Mouse (Mus musculus) hindbrain, embryonic 14.5 days (tissue): ENCODE results near the gene Iqcd. TPM values are rescaled to one million over a fixed set of nuclear protein-coding genes. Genes with fewer than 3 reads are reported as not detected.

ENCODE experiments used
- ATAC-seq: fragments of 200-750 bp; cut with Nextera tagmentation; 2 replicates; pipeline ENCODE4 v1.8.0; 2017; ENCODE audit warnings: moderate number of reproducible peaks, mild to moderate bottlenecking, moderate TSS enrichment, moderate library complexity; ENCODE audit not compliant: low FRiP score
- DNase-seq: peaks from one replicate; pipeline ENCODE4 v3.0.0-alpha.2; 2015; ENCODE audit warnings: low spot score
- H3K27ac ChIP-seq: fragments of 300-500 bp; sonication (generic); 2 replicates; pipeline ENCODE4 v1.5.1; 2014; ENCODE audit warnings: mild to moderate bottlenecking, moderate library complexity
- H3K27me3 ChIP-seq: fragments of 300-500 bp; sonication (generic); 2 replicates; pipeline ENCODE4 v1.6.1; 2014; ENCODE audit warnings: mild to moderate bottlenecking, low read length, mixed read lengths; ENCODE audit not compliant: control insufficient read depth, insufficient read depth
- H3K36me3 ChIP-seq: fragments of 300-500 bp; sonication (generic); replicated peaks from 2 replicates; pipeline ENCODE4 v1.6.1; 2014; ENCODE audit not compliant: control insufficient read depth, insufficient read depth
- H3K4me1 ChIP-seq: fragments of 300-500 bp; sonication (generic); replicated peaks from 2 replicates; pipeline ENCODE4 v1.6.1; 2014; ENCODE audit warnings: antibody characterized with exemption, low read length, mixed read lengths; ENCODE audit not compliant: control insufficient read depth, insufficient read depth
- H3K4me2 ChIP-seq: fragments of 300-500 bp; sonication (generic); replicated peaks from 2 replicates; pipeline ENCODE4 v1.6.1; 2014; ENCODE audit warnings: mild to moderate bottlenecking, moderate library complexity
- H3K4me3 ChIP-seq: fragments of 300-500 bp; sonication (generic); replicated peaks from 2 replicates; pipeline ENCODE4 v1.5.1; 2014; ENCODE audit warnings: mild to moderate bottlenecking, low read length
- H3K9ac ChIP-seq: fragments of 300-500 bp; sonication (generic); 2 replicates; pipeline ENCODE4 v1.6.1; 2014
- H3K9me3 ChIP-seq: fragments of 300-500 bp; sonication (generic); 2 replicates; pipeline ENCODE4 v1.6.1; 2016; ENCODE audit warnings: low read length; ENCODE audit not compliant: control insufficient read depth
- WGBS: fragments of 180-500 bp; shearing (Covaris S2); extraction: QIAGEN DNeasy Blood & Tissue Kit; methylation state at CpG from one replicate; pipeline ENCODE4 v1.1.7; 2014; 5-methylcytosine and 5-hydroxymethylcytosine counted together
- polyA plus RNA-seq: library from polyadenylated mRNA; unstranded; fragments of >200 nt; fragmentation: Nextera tagmentation; extraction: Ambion mirVana; gene quantifications from 2 replicates; pipeline ENCODE4 v1.2.1, GENCODE M21; 2014

The Iqcd gene
- polyA plus RNA-seq, 1 experiment from 2014 or later: 1.9 TPM

- no peak for DNase-seq
- H3K36me3 ChIP-seq: no peaks in the 10 kb centered on the region
These were observed 55.4 kb downstream of the Iqcd start for GRCm38 (mm10) chr5:120644227-120644626.

GRCm38 (mm10) chr5:120645851-120646250, 57.0 kb downstream of the Iqcd start:
- DNase-seq (no peak), ATAC-seq (no peak)
- no peak overlapping the region for H3K4me3 ChIP-seq
- no peaks in the 10 kb centered on the region for H3K9me3 ChIP-seq
- no peak overlapping the region for H3K9ac ChIP-seq
- WGBS: 58% methylated on average over 6 of the region's 6 CpGs
- no peak overlapping the region for H3K4me2 ChIP-seq
- H3K27ac ChIP-seq: no peak overlapping the region
- H3K27me3 ChIP-seq: peaks cover 44% of the 10 kb centered on the region
- no peaks in the 10 kb centered on the region for H3K36me3 ChIP-seq
- H3K4me1 ChIP-seq: 0 out of 2 replicates have a peak, but pooled peaks cover 4% of the 10 kb centered on the region

More at GRCm38 (mm10) chr5:120644227-120644626, 55.4 kb downstream of the Iqcd start:
- ATAC-seq: no peak
- Histone ChIP-seq H3K9me3 (no peaks in the 10 kb centered on the region), H3K27ac (no peak overlapping the region), H3K27me3 (peaks cover 28% of the 10 kb centered on the region), H3K4me1 (0 out of 2 replicates have a peak, but pooled peaks cover 4% of the 10 kb centered on the region), H3K4me2 (no peak overlapping the region), H3K4me3 (no peak overlapping the region), H3K9ac (no peak overlapping the region)
- WGBS: 85% methylated on average over 3 of the region's 3 CpGs

GRCm38 (mm10) chr5:120647361-120647760, 58.5 kb downstream of the Iqcd start:
- no peaks in the 10 kb centered on the region for H3K36me3 ChIP-seq
- DNase-seq (no peak), ATAC-seq (no peak)
- peaks cover 49% of the 10 kb centered on the region for H3K27me3 ChIP-seq
- no peak overlapping the region for H3K4me3 ChIP-seq
- WGBS: 78% methylated on average over 4 of the region's 4 CpGs
- H3K4me2 ChIP-seq: no peak overlapping the region
- no peaks in the 10 kb centered on the region for H3K9me3 ChIP-seq
- H3K9ac ChIP-seq: no peak overlapping the region
- H3K4me1 ChIP-seq: 0 out of 2 replicates have a peak, but pooled peaks cover 4% of the 10 kb centered on the region
- no peak overlapping the region for H3K27ac ChIP-seq

GRCm38 (mm10) chr5:120647814-120648491, 59.1 kb downstream of the Iqcd start:
- Histone ChIP-seq H3K4me1 (0 out of 2 replicates have a peak, but pooled peaks cover 4% of the 10 kb centered on the region), H3K9me3 (no peaks in the 10 kb centered on the region), H3K27ac (no peak overlapping the region), H3K36me3 (no peaks in the 10 kb centered on the region), H3K4me2 (no peak overlapping the region), H3K27me3 (peaks cover 49% of the 10 kb centered on the region), H3K9ac (no peak overlapping the region), H3K4me3 (no peak overlapping the region)
- WGBS: 47% methylated on average over 12 of the region's 12 CpGs
- DNase-seq (no peak), ATAC-seq (no peak)

- Histone ChIP-seq H3K36me3 (no peaks in the 10 kb centered on the region), H3K27ac (no peak within 1 kb of the TSS), H3K9ac (no peak within 1 kb of the TSS), H3K27me3 (peaks cover 49% of the 10 kb centered on the region), H3K4me3 (peak within 1 kb of the TSS; percentile 19), H3K4me2 (peak within 1 kb of the TSS; percentile 35), H3K4me1 (0 out of 2 replicates have a peak, but pooled peaks cover 4% of the 10 kb centered on the region), H3K9me3 (no peaks in the 10 kb centered on the region)
- ATAC-seq (no peak), DNase-seq (no peak)
- 1% methylated on average over 52 of the region's 53 CpGs for WGBS
These were observed 60.0 kb downstream of the Iqcd start, which contains the start of gene Rasal1 for GRCm38 (mm10) chr5:120648569-120649373. Gene Rasal1, plus strand, starts transcription at chr5:120648812.

- Histone ChIP-seq H3K9ac (no peak overlapping the region), H3K4me1 (0 out of 2 replicates have a peak, but pooled peaks cover 4% of the 10 kb centered on the region), H3K4me2 (peak overlapping the region; percentile 35), H3K36me3 (no peaks in the 10 kb centered on the region), H3K27ac (no peak overlapping the region), H3K27me3 (peaks cover 46% of the 10 kb centered on the region), H3K9me3 (no peaks in the 10 kb centered on the region), H3K4me3 (peak overlapping the region; percentile 19; the same call in 1 of the 2 replicates)
- ATAC-seq (no peak), DNase-seq (no peak)
- 4% methylated on average over 20 of the region's 21 CpGs for WGBS
These were observed 60.6 kb downstream of the Iqcd start for GRCm38 (mm10) chr5:120649374-120649933.

- peaks cover 46% of the 10 kb centered on the region for H3K27me3 ChIP-seq
- H3K4me1 ChIP-seq: 0 out of 2 replicates have a peak, but pooled peaks cover 4% of the 10 kb centered on the region
- H3K36me3 ChIP-seq: no peaks in the 10 kb centered on the region
- no peaks in the 10 kb centered on the region for H3K9me3 ChIP-seq
- H3K4me2 ChIP-seq: no peak overlapping the region
- H3K9ac ChIP-seq: no peak overlapping the region
- ATAC-seq (no peak), DNase-seq (no peak)
- no peak overlapping the region for H3K4me3 ChIP-seq
- 23% methylated on average over 13 of the region's 13 CpGs for WGBS
- no peak overlapping the region for H3K27ac ChIP-seq
These were observed 61.1 kb downstream of the Iqcd start for GRCm38 (mm10) chr5:120649938-120650337.

- Histone ChIP-seq H3K9ac (no peak overlapping the region), H3K9me3 (no peaks in the 10 kb centered on the region), H3K4me3 (no peak overlapping the region), H3K4me1 (0 out of 2 replicates have a peak, but pooled peaks cover 4% of the 10 kb centered on the region), H3K27me3 (peaks cover 46% of the 10 kb centered on the region), H3K4me2 (no peak overlapping the region), H3K27ac (no peak overlapping the region), H3K36me3 (no peaks in the 10 kb centered on the region)
- ATAC-seq (no peak), DNase-seq (no peak)
- WGBS: 86% methylated on average over 5 of the region's 5 CpGs
These were observed 62.4 kb downstream of the Iqcd start for GRCm38 (mm10) chr5:120651230-120651629.
